Mouse (Mus musculus) forebrain, embryonic 16.5 days (tissue): ENCODE measurements at regions not wholly inside any gene's neighbourhood (a gene's known extent, or its start where the extent isn't known, plus 50 kb on each side); places are given as distances from the start of the nearest gene placed in this dataset.
A peak's percentile ranks its signal among the peaks of the same experiment; 100 is the strongest.

Source experiments
- ATAC-seq: fragments of 200-750 bp; cut with Nextera tagmentation; 2 replicates; pipeline ENCODE4 v1.8.0; 2017; ENCODE audit warnings: mild to moderate bottlenecking, moderate library complexity
- H3K27ac ChIP-seq: fragments of 300-500 bp; sonication (generic); 2 replicates; pipeline ENCODE4 v1.5.1; 2014; ENCODE audit warnings: low read length, control low read depth
- H3K27me3 ChIP-seq: fragments of 300-500 bp; sonication (generic); replicated peaks from 2 replicates; pipeline ENCODE4 v1.6.1; 2014; ENCODE audit warnings: low read length; ENCODE audit not compliant: control insufficient read depth, insufficient read depth
- H3K36me3 ChIP-seq: fragments of 300-500 bp; sonication (generic); 2 replicates; pipeline ENCODE4 v1.6.1; 2014; ENCODE audit not compliant: control insufficient read depth, insufficient read depth
- H3K4me1 ChIP-seq: fragments of 300-500 bp; sonication (generic); replicated peaks from 2 replicates; pipeline ENCODE4 v1.6.1; 2014; ENCODE audit warnings: low read length; ENCODE audit not compliant: control insufficient read depth, insufficient read depth
- H3K4me2 ChIP-seq: fragments of 300-500 bp; sonication (generic); 2 replicates; pipeline ENCODE4 v1.6.1; 2014; ENCODE audit warnings: mild to moderate bottlenecking, low read length, control low read depth
- H3K4me3 ChIP-seq: fragments of 300-500 bp; sonication (generic); replicated peaks from 2 replicates; pipeline ENCODE4 v1.5.1; 2014; ENCODE audit warnings: mild to moderate bottlenecking, low read length, control low read depth
- H3K9ac ChIP-seq: fragments of 300-500 bp; sonication (generic); replicated peaks from 2 replicates; pipeline ENCODE4 v1.6.1; 2014; ENCODE audit warnings: low read depth, low read length, control low read depth
- H3K9me3 ChIP-seq: fragments of 300-500 bp; sonication (generic); 2 replicates; pipeline ENCODE4 v1.6.1; 2016; ENCODE audit warnings: low read length; ENCODE audit not compliant: control insufficient read depth
- WGBS: fragments of 180-500 bp; shearing (Covaris S2); extraction: QIAGEN DNeasy Blood & Tissue Kit; methylation state at CpG from one replicate; pipeline ENCODE4 v1.1.7; 2014; 5-methylcytosine and 5-hydroxymethylcytosine counted together

DNA sequence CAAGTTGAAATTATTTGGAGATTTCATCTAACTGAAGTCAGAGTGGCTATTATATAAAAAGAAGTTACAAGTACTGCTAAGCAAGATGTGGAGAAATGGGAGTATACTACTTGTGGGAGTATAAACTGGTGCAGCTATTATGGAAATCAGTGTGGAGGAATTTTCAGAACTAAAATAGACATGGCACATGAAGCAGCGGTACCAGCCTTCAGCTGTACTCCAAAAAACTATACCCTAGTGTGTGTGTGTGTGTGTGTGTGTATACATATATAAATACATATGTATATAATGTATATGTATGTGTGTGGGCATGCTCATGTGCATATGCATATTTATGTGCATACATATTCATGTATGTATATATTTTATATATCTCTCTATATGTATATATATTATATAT lies 2112.6 kb downstream of the 9330182O14Rik start:
- Histone ChIP-seq H3K27ac (no peak overlapping the region), H3K36me3 (no peaks in the 10 kb centered on the region), H3K27me3 (no peaks in the 10 kb centered on the region), H3K9me3 (no peaks in the 10 kb centered on the region), H3K4me3 (no peak overlapping the region), H3K4me1 (no peaks in the 10 kb centered on the region), H3K4me2 (no peak overlapping the region), H3K9ac (no peak overlapping the region)
- peak; percentile 57 for ATAC-seq
- WGBS = 88% methylated on average over 1 of the region's 1 CpGs

DNA sequence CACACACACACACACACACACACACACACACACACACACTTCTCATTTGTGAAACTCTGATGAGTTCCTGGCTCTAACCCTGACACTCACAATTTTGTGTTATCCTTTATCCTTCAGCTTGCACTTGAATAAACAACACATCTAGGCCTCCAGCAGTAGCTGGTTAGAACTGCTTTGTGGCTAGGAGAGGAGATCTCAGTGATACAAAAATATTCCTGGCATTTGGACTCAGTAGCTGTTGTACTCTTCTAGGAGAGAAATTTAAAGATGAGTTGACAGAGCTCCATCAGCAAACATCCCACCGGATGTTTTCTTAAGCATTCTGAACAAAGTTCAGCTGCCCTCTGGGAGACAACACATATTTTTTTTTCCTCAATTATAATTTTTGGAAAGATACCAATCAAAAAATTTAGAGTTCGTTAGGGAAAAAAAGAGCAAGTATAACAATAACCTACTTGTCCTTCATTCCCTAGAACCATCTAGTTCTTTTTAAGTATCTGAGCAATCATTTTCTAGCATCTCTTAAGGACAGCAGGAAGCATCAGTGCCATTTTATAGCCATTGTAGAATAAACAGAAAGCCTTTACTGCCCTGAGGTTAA lies 2118.7 kb downstream of the 9330182O14Rik start:
- Histone ChIP-seq H3K27ac (no peak overlapping the region), H3K4me3 (no peak overlapping the region), H3K36me3 (no peaks in the 10 kb centered on the region)

DNA sequence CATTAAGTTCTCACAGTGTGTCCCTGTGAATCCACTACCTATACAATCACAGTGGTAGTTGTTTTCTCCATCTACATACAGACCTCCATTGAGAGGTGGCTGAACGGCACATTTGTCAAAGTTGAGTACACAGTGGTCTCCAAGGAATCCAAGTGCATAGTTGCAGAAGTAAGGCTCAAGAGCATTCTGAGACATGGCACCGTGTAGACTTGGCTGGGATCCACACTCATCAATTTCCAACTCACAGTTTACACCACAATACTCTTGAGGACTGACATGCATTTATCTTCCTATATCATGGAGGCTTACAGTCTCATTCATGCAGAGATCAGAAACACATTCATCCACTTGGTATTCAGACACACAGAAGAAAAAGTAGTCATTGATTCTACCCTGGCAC lies 2122.2 kb downstream of the 9330182O14Rik start:
- WGBS = 77% methylated on average over 2 of the region's 2 CpGs

More for the DNA sequence above, 2118.7 kb downstream of the 9330182O14Rik start:
- Histone ChIP-seq H3K4me2 (no peak overlapping the region), H3K4me1 (no peaks in the 10 kb centered on the region), H3K9me3 (no peaks in the 10 kb centered on the region), H3K27me3 (no peaks in the 10 kb centered on the region), H3K9ac (no peak overlapping the region)
- WGBS = 70% methylated on average over 2 of the region's 2 CpGs
- no peak for ATAC-seq

DNA sequence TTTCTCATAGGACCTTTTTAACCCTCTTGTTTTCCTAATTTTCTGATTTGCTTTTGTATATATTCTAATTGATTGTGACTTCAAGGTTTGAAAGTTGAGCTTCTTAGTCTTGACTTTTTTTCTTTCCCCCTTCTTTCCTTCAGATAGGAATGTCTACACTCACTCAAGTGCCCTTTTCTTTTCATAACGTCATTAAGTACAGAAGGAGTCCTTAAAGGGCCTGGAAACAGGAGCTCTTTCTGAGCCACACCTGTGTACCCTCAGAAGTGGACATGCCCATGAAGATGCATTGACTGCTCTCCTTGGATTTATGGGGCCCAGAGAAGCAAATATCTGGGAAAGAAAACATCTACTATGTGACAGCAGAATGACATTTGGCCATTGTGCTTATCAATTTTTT lies 2141.0 kb downstream of the 9330182O14Rik start:
- ATAC-seq = no peak
- no peak overlapping the region for H3K4me2 ChIP-seq

More for the DNA sequence above, 2122.2 kb downstream of the 9330182O14Rik start:
- H3K9ac ChIP-seq = no peak overlapping the region
- no peak overlapping the region for H3K27ac ChIP-seq
- H3K4me2 ChIP-seq = no peak overlapping the region
- H3K36me3 ChIP-seq = no peaks in the 10 kb centered on the region
- no peak overlapping the region for H3K4me3 ChIP-seq
- no peaks in the 10 kb centered on the region for H3K4me1 ChIP-seq
- no peak for ATAC-seq
- no peaks in the 10 kb centered on the region for H3K9me3 ChIP-seq
- no peaks in the 10 kb centered on the region for H3K27me3 ChIP-seq

DNA sequence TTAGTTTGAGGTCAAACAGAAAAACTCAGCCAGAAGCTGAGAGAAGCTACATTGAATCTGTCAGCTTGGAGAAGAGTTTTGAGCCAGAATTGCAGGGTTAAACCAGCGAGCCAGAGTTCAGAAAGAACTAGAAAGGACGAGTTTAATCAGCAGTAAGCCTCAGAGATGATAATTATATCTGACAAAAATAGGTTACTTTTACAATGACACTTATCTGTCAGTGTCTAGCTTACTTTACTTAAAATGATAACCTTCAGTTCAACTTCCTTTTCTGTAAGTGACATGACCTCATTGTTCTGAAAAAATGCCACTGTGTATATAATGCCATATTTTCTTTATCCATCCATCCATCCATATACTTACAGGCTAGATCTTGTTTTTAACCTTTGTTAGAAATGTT lies 2143.1 kb downstream of the 9330182O14Rik start:
- 78% methylated on average over 2 of the region's 2 CpGs for WGBS
- H3K4me3 ChIP-seq = no peak overlapping the region
- H3K9me3 ChIP-seq = no peaks in the 10 kb centered on the region
- no peak overlapping the region for H3K9ac ChIP-seq
- no peaks in the 10 kb centered on the region for H3K4me1 ChIP-seq
- H3K4me2 ChIP-seq = no peak overlapping the region
- no peak overlapping the region for H3K27ac ChIP-seq
- H3K27me3 ChIP-seq = no peaks in the 10 kb centered on the region
- ATAC-seq = no peak
- no peaks in the 10 kb centered on the region for H3K36me3 ChIP-seq

More for the DNA sequence above, 2141.0 kb downstream of the 9330182O14Rik start:
- Histone ChIP-seq H3K4me3 (no peak overlapping the region), H3K4me1 (no peaks in the 10 kb centered on the region), H3K27ac (no peak overlapping the region), H3K27me3 (no peaks in the 10 kb centered on the region), H3K9ac (no peak overlapping the region), H3K36me3 (no peaks in the 10 kb centered on the region), H3K9me3 (no peaks in the 10 kb centered on the region)
- 56% methylated on average over 1 of the region's 1 CpGs for WGBS

DNA sequence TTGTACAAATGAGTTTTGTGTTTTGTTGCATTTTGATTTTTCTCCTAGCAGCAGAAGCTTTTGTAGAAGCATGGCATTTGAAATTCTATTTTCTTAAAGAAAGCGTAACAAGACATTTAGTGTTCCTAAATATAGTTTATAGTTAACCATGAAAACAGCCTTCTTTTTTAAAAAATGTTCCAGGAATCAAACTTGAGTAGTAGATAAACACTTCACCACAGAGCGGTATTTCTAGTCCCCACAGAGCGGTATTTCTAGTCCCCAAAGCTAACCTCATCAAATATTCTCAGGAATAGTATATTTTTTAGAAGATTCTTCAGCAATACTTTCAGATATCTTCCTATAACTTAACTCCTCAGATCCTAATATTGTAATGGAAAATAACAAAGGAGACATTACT lies 2146.6 kb downstream of the 9330182O14Rik start:
- Histone ChIP-seq H3K27me3 (no peaks in the 10 kb centered on the region), H3K9me3 (no peaks in the 10 kb centered on the region), H3K4me1 (no peaks in the 10 kb centered on the region), H3K4me3 (no peak overlapping the region), H3K27ac (no peak overlapping the region), H3K36me3 (no peaks in the 10 kb centered on the region), H3K9ac (no peak overlapping the region), H3K4me2 (no peak overlapping the region)
- ATAC-seq = no peak
- WGBS = 92% methylated on average over 3 of the region's 3 CpGs

DNA sequence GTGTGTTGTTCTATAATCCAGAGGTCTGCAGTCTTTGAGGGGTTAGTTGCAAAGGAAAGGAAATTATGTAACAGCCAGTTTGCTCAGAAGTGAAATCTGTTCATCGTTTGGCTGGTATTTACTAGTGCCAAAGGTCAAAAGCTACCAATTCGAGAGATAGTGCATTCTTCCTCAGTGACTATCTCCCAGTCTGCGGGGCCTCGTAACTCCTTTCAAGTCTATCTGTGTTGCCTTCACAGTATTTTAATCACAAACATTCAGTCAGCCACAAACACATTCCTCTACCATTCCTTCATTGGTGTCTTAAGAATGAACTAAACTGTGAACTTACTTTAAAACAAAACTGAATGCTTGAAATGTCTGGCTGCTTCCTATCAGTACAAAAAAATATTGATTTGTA lies 2162.2 kb downstream of the 9330182O14Rik start:
- no peak for ATAC-seq
- Histone ChIP-seq H3K4me2 (no peak overlapping the region), H3K27me3 (no peaks in the 10 kb centered on the region), H3K9ac (no peak overlapping the region), H3K9me3 (no peaks in the 10 kb centered on the region), H3K36me3 (no peaks in the 10 kb centered on the region), H3K4me1 (no peaks in the 10 kb centered on the region), H3K4me3 (no peak overlapping the region), H3K27ac (no peak overlapping the region)
- 81% methylated on average over 4 of the region's 4 CpGs for WGBS

DNA sequence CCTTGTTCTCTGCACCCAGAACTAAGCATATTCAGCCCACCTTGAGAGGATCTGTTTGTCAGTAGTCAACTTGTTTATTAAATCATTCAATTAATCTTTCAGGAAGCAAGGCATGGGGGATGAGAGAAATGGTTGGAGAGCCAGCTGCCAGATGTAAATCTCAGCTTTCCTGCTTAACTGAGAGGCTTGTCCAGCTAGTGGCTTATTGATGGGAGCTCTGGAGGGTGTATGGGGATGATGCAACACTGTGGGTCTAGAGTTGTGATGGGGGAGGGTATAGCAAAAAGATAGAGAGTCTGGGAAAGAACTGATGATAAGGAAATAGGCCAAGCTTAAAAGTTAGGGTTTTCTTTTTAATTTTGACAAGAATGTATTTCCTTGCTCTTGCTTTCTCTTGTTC lies 2163.3 kb downstream of the 9330182O14Rik start:
- H3K9ac ChIP-seq = no peak overlapping the region
- no peaks in the 10 kb centered on the region for H3K27me3 ChIP-seq
- H3K9me3 ChIP-seq = no peaks in the 10 kb centered on the region
- H3K36me3 ChIP-seq = no peaks in the 10 kb centered on the region
- ATAC-seq = no peak
- no peak overlapping the region for H3K4me3 ChIP-seq
- no peaks in the 10 kb centered on the region for H3K4me1 ChIP-seq
- no peak overlapping the region for H3K4me2 ChIP-seq
- no peak overlapping the region for H3K27ac ChIP-seq

DNA sequence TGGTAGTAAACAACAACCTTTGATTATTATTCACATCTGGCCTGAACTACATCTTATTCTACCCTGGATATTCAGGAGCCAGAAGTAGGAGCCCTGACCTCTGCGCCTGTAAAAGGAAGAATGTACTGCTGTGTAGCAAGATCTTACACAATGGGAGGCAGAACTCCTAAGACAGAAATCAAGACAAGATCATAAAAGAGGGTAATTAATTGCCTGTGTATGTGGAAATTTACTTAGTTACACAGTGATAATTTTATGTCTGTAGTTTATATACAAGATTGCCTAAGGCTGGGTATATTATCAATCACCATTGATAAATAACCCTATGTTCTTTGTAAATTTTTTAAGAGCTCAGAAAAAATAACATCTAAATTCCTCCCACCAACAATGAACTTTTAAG lies 2167.8 kb downstream of the 9330182O14Rik start:
- H3K36me3 ChIP-seq = no peaks in the 10 kb centered on the region
- no peak for ATAC-seq
- no peaks in the 10 kb centered on the region for H3K9me3 ChIP-seq
- H3K9ac ChIP-seq = no peak overlapping the region
- H3K4me3 ChIP-seq = no peak overlapping the region
- 92% methylated on average over 1 of the region's 1 CpGs for WGBS
- no peaks in the 10 kb centered on the region for H3K27me3 ChIP-seq
- no peak overlapping the region for H3K4me2 ChIP-seq
- H3K4me1 ChIP-seq = no peaks in the 10 kb centered on the region
- no peak overlapping the region for H3K27ac ChIP-seq

DNA sequence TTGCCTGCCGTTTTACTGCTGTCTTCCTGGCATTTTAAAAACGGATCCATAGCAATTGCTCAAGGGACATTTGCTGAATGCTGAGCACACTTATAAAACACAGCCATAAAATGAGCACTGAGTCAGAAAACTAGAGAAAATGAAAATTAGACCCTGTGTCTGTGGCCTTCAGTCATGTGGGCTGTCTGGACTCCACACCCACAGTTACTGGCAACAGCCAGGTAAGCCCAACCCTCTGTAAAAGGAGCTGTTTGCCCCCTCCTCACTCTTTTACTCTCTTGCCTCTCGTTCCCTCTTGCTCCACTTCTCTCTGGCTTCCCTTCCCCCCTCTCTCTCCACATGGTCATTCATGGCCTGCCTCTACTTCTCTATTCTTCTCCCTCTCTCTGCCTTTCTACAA lies 2169.9 kb downstream of the 9330182O14Rik start:
- 61% methylated on average over 3 of the region's 3 CpGs for WGBS
- Histone ChIP-seq H3K36me3 (no peaks in the 10 kb centered on the region), H3K4me1 (no peaks in the 10 kb centered on the region), H3K9me3 (no peaks in the 10 kb centered on the region), H3K27ac (no peak overlapping the region), H3K27me3 (no peaks in the 10 kb centered on the region), H3K4me3 (no peak overlapping the region), H3K9ac (no peak overlapping the region), H3K4me2 (no peak overlapping the region)
- no peak for ATAC-seq
